Mouse (Mus musculus) skeletal muscle tissue, adult 2 months (tissue): ENCODE data around the gene Myo1c.
"Not testable (repeated sequence)": the region's sequence is repeated elsewhere in the genome, so short reads cannot be mapped to it uniquely, and the experiment has no call there.

Experiments used
- DNase-seq: peaks from one replicate; pipeline ENCODE4 v3.0.0-alpha.2; 2012; ENCODE audit warnings: low read depth, low spot score

The Myo1c gene

GRCm38 (mm10) chr11:75669176-75669852 lies 19.0 kb downstream of the Myo1c start:
- DNase-seq, result no peak

DNA sequence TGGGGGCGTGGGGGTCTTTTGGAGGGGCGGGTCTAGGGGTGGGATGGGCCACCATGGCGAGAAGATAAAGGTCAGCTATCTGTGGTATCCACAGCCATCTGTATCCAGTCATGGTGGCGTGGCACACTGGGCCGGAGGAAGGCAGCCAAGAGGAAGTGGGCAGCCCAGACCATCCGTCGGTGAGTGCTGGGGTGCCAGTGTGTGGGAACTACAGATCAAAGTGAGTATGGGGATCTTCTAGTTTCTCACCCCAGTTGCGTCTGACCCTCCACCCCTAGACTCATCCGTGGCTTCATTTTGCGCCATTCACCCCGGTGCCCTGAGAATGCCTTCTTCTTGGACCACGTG lies 19.5 kb downstream of the Myo1c start:
- no peak for DNase-seq

DNA sequence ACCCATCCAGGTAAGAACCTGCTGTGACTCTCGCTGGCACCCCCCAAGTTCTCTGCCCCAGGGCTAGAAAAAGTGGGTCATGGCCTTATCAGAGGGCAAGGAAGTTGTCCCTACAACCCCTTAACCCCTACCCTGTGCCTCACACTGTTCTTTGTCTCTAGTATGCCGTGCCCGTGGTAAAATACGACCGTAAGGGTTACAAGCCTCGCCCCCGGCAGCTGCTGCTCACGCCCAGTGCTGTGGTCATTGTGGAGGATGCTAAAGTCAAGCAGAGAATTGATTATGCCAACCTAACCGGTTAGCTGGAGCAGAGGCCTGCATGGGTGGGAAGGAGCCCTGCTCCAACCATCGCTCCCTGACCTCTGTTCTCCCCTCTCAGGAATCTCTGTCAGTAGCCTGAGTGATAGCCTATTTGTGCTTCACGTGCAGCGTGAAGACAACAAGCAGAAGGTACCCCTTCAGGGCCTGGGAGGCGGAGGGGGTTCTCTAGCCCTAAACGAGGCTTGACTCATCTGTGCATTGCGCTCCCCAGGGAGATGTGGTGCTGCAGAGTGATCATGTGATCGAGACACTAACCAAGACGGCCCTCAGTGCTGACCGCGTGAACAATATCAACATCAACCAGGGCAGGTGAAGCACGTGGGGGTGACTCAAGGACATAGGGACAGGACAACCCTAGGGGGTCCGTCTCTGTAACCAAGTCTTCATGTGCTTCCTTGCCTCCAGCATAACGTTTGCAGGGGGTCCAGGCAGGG lies 21.3 kb downstream of the Myo1c start:
- DNase-seq, result no peak

GRCm38 (mm10) chr11:75673411-75673810 lies 23.1 kb downstream of the Myo1c start:
- DNase-seq, result no peak

GRCm38 (mm10) chr11:75674875-75675274 lies 24.6 kb downstream of the Myo1c start:
- no peak for DNase-seq

- DNase-seq, result no peak
Observed at GRCm38 (mm10) chr11:75677881-75678746, 27.8 kb downstream of the Myo1c start.

DNA sequence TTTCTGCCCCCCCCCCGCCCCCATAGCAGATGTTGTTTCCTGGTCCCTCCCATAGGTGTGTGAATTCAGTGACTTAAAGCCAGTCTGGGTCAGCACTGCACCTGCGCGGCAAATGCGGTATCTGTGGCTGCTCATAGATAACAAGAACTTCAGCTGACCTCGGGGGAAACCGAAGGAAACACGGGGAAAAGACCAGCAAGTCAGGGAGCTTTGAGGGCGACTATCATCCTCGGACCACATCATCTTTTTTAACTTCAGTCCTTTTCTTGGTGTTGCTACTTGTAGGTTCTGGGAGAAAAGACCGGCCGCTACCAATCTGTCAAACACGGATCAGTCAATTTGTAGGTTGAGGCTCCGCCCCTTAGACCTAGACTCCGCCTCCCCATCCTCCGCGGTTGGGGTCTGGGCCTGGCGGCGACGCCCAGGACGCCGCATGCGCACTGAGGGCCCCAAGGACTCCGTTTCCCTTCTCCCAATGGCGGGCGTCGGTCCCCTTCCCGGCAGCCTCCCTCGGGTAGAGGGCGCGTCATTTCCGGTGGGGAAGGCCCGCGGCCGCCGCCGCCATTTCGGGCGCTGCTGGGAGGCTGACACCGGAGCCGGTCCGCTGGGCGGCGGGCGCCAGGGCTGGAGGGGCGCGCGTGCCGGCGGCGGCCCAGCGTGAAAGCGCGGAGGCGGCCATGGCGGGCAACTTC lies 28.6 kb downstream of the Myo1c start, which contains the start of gene Crk:
Gene Crk (plus strand): TSS at position 513 of the 692 bp plus-strand sequence.
- peak; percentile 98 for DNase-seq

- peak; percentile 66 for DNase-seq
Observed at GRCm38 (mm10) chr11:75679439-75680171, 29.3 kb downstream of the Myo1c start.

DNA sequence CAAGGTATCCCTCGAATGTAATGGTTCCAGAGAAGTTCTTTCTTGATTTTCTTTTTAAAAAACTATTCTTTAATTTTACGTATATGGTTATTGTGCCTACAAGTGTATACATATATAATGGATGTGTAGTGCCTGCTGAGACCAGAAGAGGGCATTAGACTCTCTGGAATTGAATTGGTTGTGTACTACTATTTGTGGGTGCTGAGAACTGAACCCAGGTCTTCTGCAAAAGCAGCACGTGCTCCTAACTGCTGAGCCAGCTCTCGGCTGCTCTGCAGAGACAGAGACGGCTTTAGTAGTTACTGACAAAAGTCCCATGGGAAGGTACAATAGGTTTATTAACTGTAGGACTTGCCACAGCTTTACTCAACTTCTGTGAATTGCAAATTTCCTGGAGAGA lies 34.2 kb downstream of the Myo1c start:
- DNase-seq, result no peak

DNA sequence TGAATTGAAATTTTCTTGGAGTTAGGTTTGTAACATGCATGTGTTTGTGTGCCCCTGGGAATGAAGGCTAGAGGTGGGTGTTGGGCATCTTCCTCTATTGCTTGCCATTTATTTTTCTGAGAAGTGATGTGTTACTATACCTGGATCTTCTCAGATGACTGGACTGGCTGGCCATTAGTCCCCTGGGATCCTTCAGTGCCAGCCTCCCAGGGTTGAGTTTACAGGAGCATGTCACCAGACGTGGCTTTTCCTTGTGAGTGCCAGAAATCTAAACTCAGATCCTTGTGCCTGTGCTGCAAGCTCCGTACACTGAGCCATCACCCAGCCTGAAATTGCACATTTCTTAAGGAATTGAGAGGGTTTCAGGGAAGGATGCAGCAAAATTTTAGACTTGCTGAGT lies 34.7 kb downstream of the Myo1c start:
- peak; percentile 87 for DNase-seq

DNA sequence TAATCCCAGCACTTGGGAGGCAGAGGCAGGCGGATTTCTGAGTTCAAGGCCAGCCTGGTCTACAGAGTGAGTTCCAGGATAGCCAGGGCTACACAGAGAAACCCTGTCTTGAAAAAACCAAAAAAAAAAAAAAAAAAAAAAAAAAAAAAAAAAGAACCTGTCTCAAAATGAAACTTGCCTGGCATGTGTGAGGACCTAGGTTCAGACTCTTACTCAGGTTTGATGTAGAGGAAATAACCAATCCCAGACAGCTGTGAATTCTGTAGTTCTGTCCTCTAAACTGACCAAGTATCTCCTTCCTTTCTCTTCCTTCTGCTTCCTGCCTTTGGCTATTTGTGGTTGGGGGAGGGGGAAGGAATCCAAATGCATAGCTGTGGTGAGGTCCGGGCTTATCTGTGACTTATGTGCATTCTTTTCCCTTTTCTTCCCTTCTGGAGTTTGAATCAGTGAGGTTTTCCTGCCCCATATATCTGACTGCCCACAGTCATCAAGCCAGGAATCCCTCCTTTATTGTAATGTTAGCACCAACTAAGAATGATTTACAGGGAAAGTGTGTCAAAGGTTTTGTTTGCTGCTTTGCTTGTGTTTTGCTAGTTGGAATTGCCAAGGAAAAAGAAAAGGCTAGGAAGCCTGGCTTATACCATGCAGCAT lies 37.2 kb downstream of the Myo1c start:
- DNase-seq, result no peak

DNA sequence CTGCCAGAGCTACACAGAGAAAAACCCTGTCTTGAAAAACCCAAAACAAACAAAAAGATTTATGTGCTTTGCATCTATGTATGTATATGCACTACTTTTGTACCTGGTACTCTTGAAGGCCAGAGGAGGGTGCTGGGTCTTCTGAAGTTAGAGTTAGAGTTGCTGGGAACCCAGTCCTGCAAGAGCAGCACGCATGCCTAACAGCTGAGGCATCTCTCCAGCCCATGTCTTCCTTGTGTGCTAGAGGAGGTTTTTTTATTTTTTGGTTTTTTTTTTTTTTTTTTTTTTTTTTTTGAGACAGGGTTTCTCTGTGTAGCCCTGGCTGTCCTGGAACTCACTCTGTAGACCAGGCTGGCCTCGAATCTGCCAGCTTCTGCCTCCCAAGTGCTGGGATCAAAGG lies 37.8 kb downstream of the Myo1c start:
- DNase-seq, result no peak

DNA sequence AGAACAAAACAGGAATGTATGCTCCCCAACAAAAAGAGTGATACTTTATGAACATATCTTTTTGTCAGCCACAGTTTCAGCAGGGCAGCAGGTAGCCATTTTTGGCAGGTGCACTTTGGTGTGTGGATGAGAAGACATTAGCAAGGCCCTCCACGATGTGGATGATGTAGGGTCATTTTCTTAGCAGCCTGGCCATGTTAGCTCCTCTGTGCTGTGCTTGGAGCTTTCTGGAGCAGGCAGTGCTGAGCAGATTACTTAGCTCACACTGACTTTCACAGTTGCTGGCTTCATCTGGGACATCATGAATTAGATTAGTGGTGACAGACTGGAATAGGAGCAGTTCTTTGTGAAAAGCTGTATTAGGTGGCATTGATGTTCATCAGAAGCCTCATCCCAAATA lies 39.7 kb downstream of the Myo1c start:
- DNase-seq, result no peak

DNA sequence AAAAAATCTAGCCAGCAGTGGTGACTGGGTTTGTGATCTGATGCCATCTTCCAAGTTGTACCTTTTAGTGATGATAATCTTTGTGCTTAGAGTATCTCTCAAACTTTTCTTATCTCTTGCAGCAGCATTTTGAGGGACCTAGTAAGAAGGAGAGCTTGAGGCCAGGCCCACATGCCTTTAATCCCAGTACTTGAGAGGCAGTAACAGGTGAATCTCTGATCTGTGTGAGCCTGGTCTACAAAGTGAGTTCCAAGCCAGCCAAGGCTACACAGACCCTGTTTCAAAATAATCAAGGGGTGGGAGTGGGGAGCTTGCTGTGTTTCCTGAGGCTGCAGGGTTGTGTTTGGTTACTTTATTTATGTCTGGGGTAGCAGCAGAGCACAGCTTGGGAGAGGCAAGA lies 40.7 kb downstream of the Myo1c start:
- DNase-seq, result no peak

- DNase-seq, result no peak
Observed at GRCm38 (mm10) chr11:75693570-75693969, 43.3 kb downstream of the Myo1c start.

GRCm38 (mm10) chr11:75697464-75697863 lies 47.2 kb downstream of the Myo1c start:
- not testable (repeated sequence) for DNase-seq

- no peak for DNase-seq
Observed at GRCm38 (mm10) chr11:75700557-75700956, 50.3 kb downstream of the Myo1c start.

DNA sequence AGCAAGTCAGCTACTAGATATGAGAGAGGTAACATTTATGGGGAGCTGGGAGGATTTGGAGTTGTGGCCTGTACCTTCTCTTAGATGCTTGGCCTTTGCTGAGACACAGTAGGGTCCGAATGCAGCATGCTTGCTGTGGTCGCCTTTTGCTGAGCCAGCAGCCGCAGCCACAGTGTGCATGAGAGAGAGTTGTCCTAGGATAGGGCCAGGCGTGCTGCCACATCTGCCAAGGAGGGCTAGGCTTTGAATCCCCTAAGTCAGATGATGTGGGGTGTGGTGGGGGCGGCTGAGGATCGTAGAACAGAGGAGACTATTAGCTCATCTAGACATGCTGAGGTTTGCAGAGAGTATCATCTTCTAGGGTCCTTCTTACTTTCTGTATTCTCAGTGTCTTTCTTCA lies 52.5 kb downstream of the Myo1c start:
- DNase-seq, result no peak

- DNase-seq, result no peak
Observed at GRCm38 (mm10) chr11:75703748-75704147, 53.4 kb downstream of the Myo1c start.

GRCm38 (mm10) chr11:75713949-75714348 lies 63.6 kb downstream of the Myo1c start:
- DNase-seq, result no peak

DNA sequence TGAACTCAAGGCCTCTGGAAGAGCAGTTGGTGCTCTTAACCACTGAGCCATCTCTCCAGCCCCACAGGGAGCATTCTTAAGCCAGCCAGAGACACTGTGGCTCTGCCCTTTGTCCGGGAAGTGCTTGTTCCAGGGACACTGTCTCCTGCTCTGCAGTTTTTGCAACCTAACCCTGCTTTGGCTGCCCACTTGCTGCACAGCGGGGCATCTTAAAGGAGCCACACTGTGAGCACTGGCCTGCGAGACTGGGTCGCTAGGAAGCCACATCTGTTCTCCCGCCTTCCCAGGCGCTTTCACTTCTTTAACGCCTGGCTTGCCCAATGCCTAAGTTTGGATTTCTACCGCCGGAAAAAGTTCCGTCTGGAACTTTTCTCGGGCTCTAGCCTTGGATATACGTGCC lies 65.3 kb downstream of the Myo1c start:
- DNase-seq, result peak; percentile 55
